Mouse (Mus musculus): ENCODE measurements around the gene Ado. TPM values are rescaled to one million over a fixed set of nuclear protein-coding genes. Genes with fewer than 3 reads are reported as not detected.

Gene Ado
- 14.3 TPM for total RNA-seq (2023)

DNA sequence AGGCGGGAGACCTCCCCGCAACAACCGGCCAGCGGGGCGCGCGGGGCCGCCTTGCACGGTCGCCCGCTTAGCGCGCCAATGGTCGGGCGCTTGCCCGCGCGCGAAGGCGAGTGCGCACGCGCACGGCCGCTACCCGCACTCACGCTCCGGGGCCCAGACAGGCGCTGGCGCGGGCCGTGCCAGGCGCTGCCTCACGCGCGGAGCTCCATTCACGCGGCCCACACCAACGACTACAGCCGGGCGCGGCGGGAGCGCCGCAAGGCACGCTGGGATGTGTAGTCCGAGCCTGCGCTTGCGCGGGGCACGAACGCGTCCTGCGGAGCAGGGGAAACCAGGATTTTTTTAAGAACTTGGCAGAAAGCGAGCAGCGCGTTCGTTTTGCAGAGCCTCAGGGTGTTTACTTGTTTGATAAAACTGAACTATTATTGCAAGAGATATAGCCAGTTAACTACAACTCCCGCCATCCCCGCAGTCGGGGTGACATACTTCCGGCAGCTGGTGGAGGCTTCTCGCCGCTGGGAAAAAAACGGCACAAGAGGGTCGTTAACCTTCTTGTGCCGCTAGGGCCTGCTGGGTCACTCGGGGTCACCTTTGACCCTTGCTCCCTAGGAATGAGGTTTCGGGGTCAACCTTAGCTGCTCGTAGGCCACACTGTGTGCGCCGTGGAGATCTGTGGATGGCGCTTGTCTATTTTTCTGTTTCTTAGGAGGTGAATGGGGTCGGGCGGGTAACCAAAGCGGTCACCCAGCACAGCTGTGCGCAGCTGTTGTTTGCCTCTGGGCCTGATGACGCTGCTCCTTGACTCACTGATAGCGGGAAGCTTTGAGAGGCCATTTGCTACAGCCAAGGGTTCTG lies at the start of gene Ado:
Ado (minus strand) TSS at position 79 of the 855 bp plus-strand sequence.

DNA sequence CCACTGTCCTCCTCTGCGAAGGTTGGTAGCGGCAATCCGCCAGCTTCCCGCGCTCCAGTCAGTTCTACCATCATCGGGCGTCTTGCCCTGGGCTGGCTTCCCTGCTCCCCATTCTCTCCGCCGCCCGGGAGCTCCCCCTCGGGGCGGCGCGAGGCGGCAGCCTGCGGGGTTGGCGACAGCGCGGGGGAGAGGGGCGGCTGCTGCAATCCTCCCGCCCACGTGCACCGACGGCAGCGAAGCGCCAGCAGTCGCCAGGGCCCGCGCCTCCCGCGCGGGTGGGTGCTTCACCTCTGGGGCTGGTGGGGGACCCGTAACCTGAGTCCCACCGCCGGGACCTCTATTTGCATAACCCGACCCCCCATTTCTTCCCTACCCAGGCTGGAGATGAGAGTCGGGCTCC lies 13.5 kb downstream of the Ado start, which contains the start of gene Egr2:
Egr2 (plus strand) TSS at position 220 of the 400 bp plus-strand sequence.

Other genes starting within 250 kb of the Ado start
- 16.2 TPM for gene Egr2, start 13.5 kb downstream of the Ado start, total RNA-seq (2023)